Mouse (Mus musculus): ENCODE measurements around the gene Ofd1. TPM values are rescaled to one million over a fixed set of nuclear protein-coding genes. Genes with fewer than 3 reads are reported as not detected.

The Ofd1 gene
- polyA plus RNA-seq (2015; fragmentation: Illumina TruSeq; extraction: RNeasy Lipid Tissue Mini Kit (QIAGEN cat#74804); ENCODE audit: low read depth, low replicate concordance) = 4.6 TPM

GRCm38 (mm10) chrX:166440616-166441063 lies at the start of gene Ofd1:
TSS of gene Ofd1 (minus strand) at chrX:166440704.

DNA sequence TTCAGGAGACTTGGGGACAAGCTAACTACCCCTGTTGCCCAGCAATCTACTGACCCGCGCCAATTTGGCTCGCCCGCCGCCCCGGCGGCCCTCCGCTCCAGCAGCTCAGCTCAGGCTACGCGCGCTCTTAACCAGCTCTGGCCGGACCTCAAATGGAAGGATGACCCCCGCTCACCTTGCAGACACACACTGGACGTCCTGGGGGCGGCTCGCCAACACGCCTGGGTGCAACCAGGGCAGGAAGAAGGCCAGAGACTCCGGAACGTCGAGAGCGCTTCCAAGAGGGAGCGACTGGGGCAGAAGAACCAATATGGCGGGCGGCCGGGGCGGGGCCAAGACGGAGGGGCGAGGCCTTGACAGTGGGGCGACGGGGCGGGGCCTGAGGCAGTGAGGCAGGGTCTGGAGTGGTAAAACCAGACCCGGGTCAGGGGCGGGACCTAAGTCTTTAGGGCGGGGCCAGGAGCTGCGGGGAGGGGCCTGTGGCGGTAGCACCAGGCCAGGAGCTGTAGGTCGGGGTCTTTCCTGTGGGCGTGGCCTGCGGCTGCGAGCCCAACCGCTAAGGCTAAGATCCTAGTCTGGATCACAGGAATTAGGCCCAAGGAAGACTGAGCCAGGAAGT lies 39.0 kb upstream of the Ofd1 start, which contains the start of gene Rab9:
Gene Rab9, minus strand, starts transcription at position 503 of the 619 bp plus-strand sequence.

DNA sequence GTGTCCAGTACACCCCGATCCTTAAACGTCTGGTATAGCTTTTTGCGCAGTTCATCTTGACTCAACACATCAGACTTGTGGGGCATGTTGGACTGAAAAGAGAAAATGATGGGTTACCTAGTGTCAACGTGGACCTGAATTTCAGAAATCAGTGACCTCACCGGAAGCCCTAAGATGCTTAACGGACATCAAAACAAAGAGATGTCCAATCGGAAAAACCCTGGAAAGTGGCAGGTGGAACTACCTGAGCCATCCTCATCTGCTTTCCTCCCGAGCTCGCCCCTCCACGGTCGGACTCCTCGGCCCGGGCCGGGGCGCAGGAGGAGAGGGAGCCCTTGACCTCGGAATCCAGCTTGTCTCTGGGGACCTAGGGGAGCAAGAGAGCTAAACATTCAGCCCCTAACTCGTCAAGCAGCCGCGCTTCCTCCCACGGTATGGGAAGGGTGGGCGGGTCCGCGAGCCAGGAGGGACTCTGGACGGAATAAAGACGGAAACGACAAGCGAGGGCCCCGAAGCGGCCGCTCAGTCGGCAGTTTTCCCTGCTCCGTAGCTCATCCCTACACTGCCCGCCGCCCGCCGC lies 378 bp downstream of the Ofd1 start, which contains the start of gene Trappc2:
Gene Trappc2, plus strand, starts transcription at position 539 of the 580 bp plus-strand sequence.

Other genes with a start within 250 kb of the Ofd1 start
- gene Gpm6b, start 201.8 kb downstream of the Ofd1 start, polyA plus RNA-seq (2015; fragmentation: Illumina TruSeq; extraction: RNeasy Lipid Tissue Mini Kit (QIAGEN cat#74804); ENCODE audit: low read depth, low replicate concordance) = 721 TPM
- 91.7 TPM for gene Trappc2, start 130 bp downstream of the Ofd1 start, polyA plus RNA-seq (2015; fragmentation: Illumina TruSeq; extraction: RNeasy Lipid Tissue Mini Kit (QIAGEN cat#74804); ENCODE audit: low read depth, low replicate concordance)
- gene Rab9, start 39.2 kb upstream of the Ofd1 start, polyA plus RNA-seq (2015; fragmentation: Illumina TruSeq; extraction: RNeasy Lipid Tissue Mini Kit (QIAGEN cat#74804); ENCODE audit: low read depth, low replicate concordance) = 69.2 TPM
- gene Tceanc, start 77.9 kb upstream of the Ofd1 start, polyA plus RNA-seq (2015; fragmentation: Illumina TruSeq; extraction: RNeasy Lipid Tissue Mini Kit (QIAGEN cat#74804); ENCODE audit: low read depth, low replicate concordance) = 1.5 TPM
- 1.6 TPM for gene Egfl6, start 145.0 kb upstream of the Ofd1 start, polyA plus RNA-seq (2015; fragmentation: Illumina TruSeq; extraction: RNeasy Lipid Tissue Mini Kit (QIAGEN cat#74804); ENCODE audit: low read depth, low replicate concordance)